Mouse (Mus musculus): Measurements from ENCODE around the gene Stra6l.

The Stra6l gene

DNA sequence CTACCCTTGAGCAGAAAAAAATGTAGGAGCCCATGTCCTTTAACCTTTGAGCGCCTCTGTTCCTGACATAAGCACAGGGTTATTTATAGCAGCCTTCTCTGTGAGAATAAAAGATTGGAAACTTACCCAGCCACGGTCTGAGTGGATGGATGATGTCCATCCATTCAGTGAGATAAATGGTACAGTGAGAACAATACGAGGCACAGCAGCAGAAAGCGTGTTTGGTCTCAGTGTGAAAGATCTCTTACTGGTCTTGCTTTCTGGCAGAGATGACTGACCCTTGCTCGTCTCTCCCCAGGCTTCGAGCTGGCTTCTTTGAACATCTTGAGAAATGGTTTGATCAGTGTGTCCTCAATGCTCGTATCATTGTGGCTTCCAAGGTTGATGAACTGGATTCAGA lies 68.6 kb downstream of the Stra6l start:
- no peak for DNase-seq (ENCODE audit: low spot score)

DNA sequence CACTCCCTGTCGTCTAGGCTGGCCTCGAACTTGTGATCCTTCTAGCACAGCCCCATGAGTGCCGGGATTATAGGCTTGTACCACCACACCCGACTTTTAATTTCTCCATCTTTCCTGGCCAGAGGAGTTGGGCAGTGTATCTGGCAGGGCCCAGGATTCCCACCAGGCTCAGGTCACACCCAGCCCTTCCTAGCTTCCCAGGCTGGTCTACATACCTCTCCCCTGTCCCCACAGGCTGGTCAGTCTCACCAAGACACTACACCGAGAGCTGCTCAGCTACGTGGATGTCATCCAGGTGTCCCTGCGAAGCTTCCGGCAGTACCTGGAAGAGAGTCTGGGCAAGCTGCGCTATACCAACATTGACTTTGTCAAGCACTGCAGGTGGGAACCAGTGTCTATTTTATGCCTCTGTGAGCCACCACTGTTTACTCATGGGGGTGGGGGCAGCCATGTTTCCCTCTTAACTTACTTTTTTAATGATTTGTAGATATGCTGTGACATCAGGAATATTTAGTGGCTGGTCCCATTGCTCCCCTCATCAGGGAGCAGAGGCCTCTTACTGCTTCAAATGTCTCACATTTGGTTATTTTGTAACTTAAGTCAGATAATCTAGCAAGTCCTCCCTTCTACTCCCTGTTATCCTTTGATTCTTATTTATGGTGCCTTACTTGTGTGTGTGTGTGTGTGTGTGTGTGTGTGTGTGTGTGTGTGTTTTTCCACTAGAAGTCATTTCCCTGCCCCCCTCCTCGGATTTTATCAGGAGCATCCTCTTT lies 73.4 kb downstream of the Stra6l start:
- no peak for DNase-seq (ENCODE audit: low spot score)

DNA sequence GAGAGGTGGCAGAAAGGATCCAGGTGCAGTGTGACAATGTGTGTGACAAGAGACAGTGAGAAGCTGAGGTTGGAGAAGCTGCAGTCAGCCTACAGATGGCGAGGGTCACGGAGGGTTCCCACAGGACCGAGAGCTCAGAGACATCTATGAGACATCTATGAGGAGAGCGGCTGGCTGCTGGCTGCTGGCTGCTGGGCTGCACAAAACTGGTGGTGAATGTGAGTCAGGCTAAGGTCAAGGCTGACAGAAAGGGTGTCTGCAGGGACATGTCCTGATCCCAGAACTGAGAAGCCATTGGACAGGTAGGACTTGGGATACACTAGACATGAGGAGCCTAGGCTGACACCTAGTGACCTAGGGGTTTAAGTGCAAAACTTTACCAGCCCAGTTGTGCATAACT lies 75.5 kb downstream of the Stra6l start:
- no peak for DNase-seq (ENCODE audit: low spot score)

DNA sequence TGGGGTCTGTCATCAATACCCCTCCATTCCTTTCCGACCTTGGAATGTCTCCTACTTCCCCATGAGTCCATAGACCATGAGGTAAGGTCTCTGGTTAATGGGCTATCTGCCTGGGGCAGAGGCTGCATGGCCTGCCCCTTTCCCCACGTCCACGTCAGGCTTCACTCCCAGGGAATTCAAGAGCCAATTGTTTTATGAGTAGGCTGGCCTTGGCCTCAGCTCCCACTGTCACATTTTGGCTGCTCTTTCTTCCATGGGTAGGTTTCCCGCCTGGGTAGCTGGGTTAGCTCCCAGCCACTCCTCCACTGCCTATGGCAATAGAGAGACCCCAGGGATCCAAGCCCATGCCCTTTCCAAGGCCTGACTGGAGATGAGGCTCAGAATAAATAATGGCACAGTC lies 80.1 kb downstream of the Stra6l start:
- no peak for DNase-seq (ENCODE audit: low spot score)
